Comparison of ENCODE assay signal across 8 mouse cellular contexts in the genomic region with DNA sequence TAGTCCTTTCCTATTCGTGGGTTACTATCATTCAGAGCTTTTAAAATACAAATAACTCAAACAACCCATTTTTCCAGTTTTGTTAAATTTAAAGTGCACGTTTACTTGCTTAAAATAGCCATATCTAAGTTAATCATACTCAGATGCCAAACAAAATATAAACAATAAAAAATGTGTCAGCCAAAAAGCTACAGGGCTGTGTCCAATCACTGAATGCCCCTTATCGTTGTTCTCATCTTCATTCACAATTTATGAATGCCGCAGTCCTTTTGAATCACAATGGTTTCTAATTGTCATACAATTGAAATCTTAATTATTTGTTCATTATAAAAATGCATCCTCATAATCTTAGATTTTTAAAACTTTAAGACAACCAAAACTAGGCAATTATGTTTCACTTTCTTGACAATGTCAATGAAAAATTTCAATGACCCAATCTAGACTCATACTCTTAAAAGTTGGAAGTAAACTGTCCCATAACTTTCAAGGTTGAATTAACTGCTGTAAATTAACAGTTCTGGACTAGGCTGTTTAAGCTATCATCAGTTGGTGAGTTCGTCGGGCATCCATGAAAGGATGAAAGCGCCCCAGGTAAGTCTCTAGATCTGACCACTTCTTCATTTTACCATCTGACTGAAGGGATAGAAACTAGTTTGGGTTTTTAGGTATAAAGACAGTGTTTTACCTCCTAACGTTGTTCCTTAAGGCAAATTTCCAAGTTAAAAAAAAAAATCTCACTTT.
DNase-seq lines count a peak whose midpoint lies in the region; ATAC-seq and TF ChIP-seq lines count a peak whose summit lies in the region.

No protein-coding gene starts in this region.

- intact Hi-C loops in heart, postnatal 36 days (cut with DNase I) = loop anchor here (2.0 to 5.0 kb wide), 5 partner anchors 36 to 199 kb away; no protein-coding TSS in a partner anchor

- no peaks in the 10 kb centered on the region for H3K27me3 ChIP-seq in heart, embryonic 10.5 days (ENCODE audit: insufficient read depth, poor library complexity, severe bottlenecking)
- no peaks in the 10 kb centered on the region for H3K27me3 ChIP-seq in heart, postnatal 0 days (ENCODE audit: control insufficient read depth, insufficient read depth, low read length)
- peaks cover 49% of the 10 kb centered on the region for H3K27me3 ChIP-seq in liver, embryonic 16.5 days (ENCODE audit: control insufficient read depth, insufficient read depth, low read depth, low read length)

- DNase-seq in heart, embryonic 10.5 days (ENCODE audit: low spot score) = no peak
- no peak for DNase-seq in heart, postnatal 36 days
- DNase-seq in ES-E14 (ENCODE audit: low read depth, low spot score) = no peak
- no peak for DNase-seq in heart, postnatal 0 days (ENCODE audit: low spot score)
- no peak for DNase-seq in yolk sac, embryonic 10.5 days (ENCODE audit: low spot score)
- no peak for DNase-seq in spleen, postnatal 14 days (ENCODE audit: low spot score in 2 of 2)
- no peak for DNase-seq in layer of hippocampus, adult 9-10 months (ENCODE audit: low spot score)

- in situ Hi-C loops in ES-E14 (cut with MboI; ENCODE audit: low sequenced_read_pairs in 2 of 2, unreplicated experiment in 2 of 2) = no loop called here

- peaks cover 38% of the 10 kb centered on the region for H3K4me1 ChIP-seq in heart, embryonic 10.5 days
- H3K4me1 ChIP-seq in ES-E14 (ENCODE audit: control insufficient read depth in 2 of 2, insufficient read depth in 2 of 2, low read length in 2 of 2, poor library complexity in 1 of 2) = peaks cover 0 to 5% of the 10 kb centered on the region in 2 experiments; a peak in 1 of 4 replicates
- peaks cover 19% of the 10 kb centered on the region for H3K4me1 ChIP-seq in heart, postnatal 0 days (ENCODE audit: control insufficient read depth, insufficient read depth)
- H3K4me1 ChIP-seq in liver, embryonic 16.5 days (ENCODE audit: control insufficient read depth, low read depth, low read length) = no peaks in the 10 kb centered on the region

- no peak for ATAC-seq in heart, postnatal 0 days (ENCODE audit: insufficient read depth, low read depth)
- no peak for ATAC-seq in liver, embryonic 16.5 days (ENCODE audit: low read depth)

- H3K4me2 ChIP-seq in heart, postnatal 0 days (ENCODE audit: low read depth, low read length) = peak overlapping the region; percentile 95
- peak overlapping the region; percentile 36; the same call in 1 of the 2 replicates for H3K4me2 ChIP-seq in liver, embryonic 16.5 days (ENCODE audit: low read depth, low read length)

- H3K9ac ChIP-seq in ES-E14 (ENCODE audit: insufficient read depth, low read depth, low read length, poor library complexity, severe bottlenecking) = no peak overlapping the region
- peak overlapping the region; percentile 98 for H3K9ac ChIP-seq in heart, postnatal 0 days (replicated peaks; ENCODE audit: low read depth, low read length)
- H3K9ac ChIP-seq in liver, embryonic 16.5 days (ENCODE audit: low read depth, low read length) = no peak overlapping the region

- 24% methylated on average over 8 of the region's 8 CpGs for WGBS in heart, embryonic 10.5 days
- 4% methylated on average over 8 of the region's 8 CpGs for WGBS in heart, postnatal 0 days
- WGBS in liver, embryonic 16.5 days (ENCODE audit: insufficient replicate concordance) = 22% methylated on average over 8 of the region's 8 CpGs

- H3K9me3 ChIP-seq in heart, embryonic 10.5 days = no peaks in the 10 kb centered on the region
- H3K9me3 ChIP-seq in ES-E14 (ENCODE audit: control insufficient read depth, insufficient read depth, low read depth, low read length) = no peaks in the 10 kb centered on the region
- no peaks in the 10 kb centered on the region for H3K9me3 ChIP-seq in heart, postnatal 0 days (replicated peaks; ENCODE audit: control insufficient read depth, low read length)
- H3K9me3 ChIP-seq in liver, embryonic 16.5 days (replicated peaks; ENCODE audit: control insufficient read depth, low read length) = no peaks in the 10 kb centered on the region

- peak overlapping the region; percentile 93 for H3K4me3 ChIP-seq in heart, embryonic 10.5 days
- peak overlapping the region; percentile 26 to 91; a peak in 3 of 4 replicates for H3K4me3 ChIP-seq in ES-E14 (ENCODE audit: insufficient read depth in 1 of 2, low read depth in 1 of 2, low read length in 2 of 2, poor library complexity in 1 of 2, severe bottlenecking in 1 of 2)
- H3K4me3 ChIP-seq in heart, postnatal 0 days (ENCODE audit: low read depth, low read length) = peak overlapping the region; percentile 97
- peak overlapping the region; percentile 57 for H3K4me3 ChIP-seq in liver, embryonic 16.5 days (ENCODE audit: low read depth, low read length)

- TF ChIP-seq EP300 in heart, postnatal 0 days (IDR thresholded peaks at IDR 0.05; ENCODE audit: low read depth) = no peak

- H3K36me3 ChIP-seq in heart, embryonic 10.5 days = peaks cover 2% of the 10 kb centered on the region
- peaks cover under 1% of the 10 kb centered on the region; the same call in 1 of the 2 replicates for H3K36me3 ChIP-seq in ES-E14 (ENCODE audit: control insufficient read depth, insufficient read depth, low read length, poor library complexity, severe bottlenecking)
- no peaks in the 10 kb centered on the region for H3K36me3 ChIP-seq in heart, postnatal 0 days (replicated peaks; ENCODE audit: control insufficient read depth, insufficient read depth, low read length)
- H3K36me3 ChIP-seq in liver, embryonic 16.5 days (ENCODE audit: control insufficient read depth, insufficient read depth) = no peaks in the 10 kb centered on the region; the same call in 1 of the 2 replicates

- no peak for TF ChIP-seq CTCF in heart, postnatal 0 days (IDR thresholded peaks at IDR 0.05; ENCODE audit: low read depth)

- H3K27ac ChIP-seq in heart, embryonic 10.5 days = peak overlapping the region; percentile 99
- H3K27ac ChIP-seq in ES-E14 (ENCODE audit: insufficient read depth, low read depth, low read length, poor library complexity, severe bottlenecking) = no peak overlapping the region
- H3K27ac ChIP-seq in heart, postnatal 0 days (ENCODE audit: low read depth) = peak overlapping the region; percentile 100
- no peak overlapping the region for H3K27ac ChIP-seq in liver, embryonic 16.5 days (ENCODE audit: low read length)

TF ChIP-seq in ES-E14, 5 proteins besides CTCF, POLR2A, EP300 and RAD21:
- TF ChIP-seq ZC3H11A (IDR thresholded peaks at IDR 0.05; ENCODE audit: borderline replicate concordance, low read depth, low read length) (no peak), CHD2 (IDR thresholded peaks at IDR 0.05; ENCODE audit: low read depth, low read length) (no peak), ZNF384 (IDR thresholded peaks at IDR 0.05; ENCODE audit: low read depth, low read length) (no peak), MAFK (IDR thresholded peaks at IDR 0.05; ENCODE audit: insufficient read depth, low read depth, low read length) (no peak)

Comparison
In these comparisons a context has a peak if more than half of its experiments do, and no peak if none do; other contexts are left out.
1. H3K27ac ChIP-seq: peak in heart, embryonic 10.5 days (single experiment) and heart, postnatal 0 days (single experiment); none in ES-E14 (single experiment) and liver, embryonic 16.5 days (single experiment).
2. Peak in every context shown above with its lines, with median percentiles within 50 percentile points of each other: H3K4me3 ChIP-seq.